Mouse (Mus musculus) embryonic facial prominence, embryonic 11.5 days (tissue): Measurements from ENCODE around the gene Dvl3. TPM values are rescaled to one million over a fixed set of nuclear protein-coding genes. Genes with fewer than 3 reads are reported as not detected.
A peak's percentile ranks its signal among the peaks of the same experiment; 100 is the strongest.
"Not testable (repeated sequence)": the region's sequence is repeated elsewhere in the genome, so short reads cannot be mapped to it uniquely, and the experiment has no call there.

ENCODE experiments used
- ATAC-seq: fragments of 200-750 bp; cut with Nextera tagmentation; replicated peaks from 2 replicates; pipeline ENCODE4 v1.8.0; 2017; ENCODE audit warnings: low read depth; ENCODE audit not compliant: insufficient number of reproducible peaks, low FRiP score, low TSS enrichment
- DNase-seq: peaks from one replicate; pipeline ENCODE4 v3.0.0-alpha.2; 2015; ENCODE audit warnings: low spot score
- H3K27ac ChIP-seq: fragments of 300-500 bp; sonication (generic); replicated peaks from 2 replicates; pipeline ENCODE4 v1.5.1; 2014; ENCODE audit warnings: mild to moderate bottlenecking, low read depth, low read length, control low read depth
- H3K27me3 ChIP-seq: fragments of 300-500 bp; sonication (generic); 2 replicates; pipeline ENCODE4 v1.6.1; 2014; ENCODE audit warnings: mild to moderate bottlenecking, low read length, moderate library complexity, mixed read lengths; ENCODE audit not compliant: control insufficient read depth, insufficient read depth
- H3K36me3 ChIP-seq: fragments of 300-500 bp; sonication (generic); replicated peaks from 2 replicates; pipeline ENCODE4 v1.6.1; 2014; ENCODE audit warnings: low read depth, mild to moderate bottlenecking, low read length, moderate library complexity, mixed read lengths; ENCODE audit not compliant: control insufficient read depth, insufficient read depth
- H3K4me1 ChIP-seq: fragments of 300-500 bp; sonication (generic); 2 replicates; pipeline ENCODE4 v1.6.1; 2014; ENCODE audit warnings: low read length, mixed read lengths; ENCODE audit not compliant: control insufficient read depth, insufficient read depth
- H3K4me2 ChIP-seq: fragments of 300-500 bp; sonication (generic); 2 replicates; pipeline ENCODE4 v1.6.1; 2014; ENCODE audit warnings: low read depth, mild to moderate bottlenecking, control low read depth, low read length, moderate library complexity
- H3K4me3 ChIP-seq: fragments of 300-500 bp; sonication (generic); 2 replicates; pipeline ENCODE4 v1.5.1; 2014; ENCODE audit warnings: low read depth, low read length, control low read depth
- H3K9ac ChIP-seq: fragments of 300-500 bp; sonication (generic); replicated peaks from 2 replicates; pipeline ENCODE4 v1.6.1; 2014; ENCODE audit warnings: mild to moderate bottlenecking, control low read depth, low read length
- H3K9me3 ChIP-seq: fragments of 300-500 bp; sonication (generic); replicated peaks from 2 replicates; pipeline ENCODE4 v1.6.1; 2016; ENCODE audit warnings: mild to moderate bottlenecking, low read length, inconsistent platforms, mixed read lengths; ENCODE audit not compliant: control insufficient read depth
- WGBS: fragments of 180-500 bp; shearing (Covaris S2); extraction: QIAGEN DNeasy Blood & Tissue Kit; methylation state at CpG from one replicate; pipeline ENCODE4 v1.1.7; 2014; 5-methylcytosine and 5-hydroxymethylcytosine counted together
- polyA plus RNA-seq: library from polyadenylated mRNA; unstranded; fragments of >200 nt; fragmentation: Nextera tagmentation; extraction: Ambion mirVana; gene quantifications from 2 replicates; pipeline ENCODE4 v1.2.1, GENCODE M21; 2014

Dvl3 gene
- polyA plus RNA-seq, 1 experiment from 2014 or later, result 37.1 TPM

DNA sequence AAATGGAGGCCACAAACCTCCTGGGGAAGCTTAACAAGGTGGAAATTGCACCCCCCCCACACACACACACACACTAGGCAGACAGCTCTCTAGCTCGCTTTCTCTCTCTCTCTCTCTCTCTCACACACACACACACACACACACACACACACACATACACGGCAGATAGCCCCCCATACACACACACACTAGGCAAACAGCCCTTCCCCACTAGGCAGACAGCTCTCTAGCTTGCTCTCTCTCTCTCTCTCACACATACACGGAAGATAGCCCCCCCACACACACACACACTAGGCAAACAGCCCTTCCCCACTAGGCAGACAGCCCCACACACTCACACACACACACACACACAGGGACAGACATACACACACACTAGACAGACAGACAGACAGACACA, 39.5 kb upstream of the Dvl3 start:
- Histone ChIP-seq H3K4me3 (no peak overlapping the region), H3K9me3 (no peaks in the 10 kb centered on the region), H3K4me2 (no peak overlapping the region), H3K4me1 (no peaks in the 10 kb centered on the region), H3K27ac (no peak overlapping the region), H3K27me3 (no peaks in the 10 kb centered on the region), H3K9ac (no peak overlapping the region), H3K36me3 (no peaks in the 10 kb centered on the region)
- ATAC-seq (no peak), DNase-seq (no peak)
- 45% methylated on average over 3 of the region's 3 CpGs for WGBS

- H3K4me3 ChIP-seq, result no peak overlapping the region
- ATAC-seq (no peak), DNase-seq (peak; percentile 5)
- H3K27me3 ChIP-seq, result no peaks in the 10 kb centered on the region
- no peak overlapping the region for H3K9ac ChIP-seq
- no peaks in the 10 kb centered on the region for H3K36me3 ChIP-seq
- 58% methylated on average over 2 of the region's 2 CpGs for WGBS
- H3K27ac ChIP-seq, result no peak overlapping the region
- H3K4me2 ChIP-seq, result no peak overlapping the region
- H3K4me1 ChIP-seq, result no peaks in the 10 kb centered on the region
- no peaks in the 10 kb centered on the region for H3K9me3 ChIP-seq
Measured at GRCm38 (mm10) chr16:20478504-20478903, 38.3 kb upstream of the Dvl3 start.

DNA sequence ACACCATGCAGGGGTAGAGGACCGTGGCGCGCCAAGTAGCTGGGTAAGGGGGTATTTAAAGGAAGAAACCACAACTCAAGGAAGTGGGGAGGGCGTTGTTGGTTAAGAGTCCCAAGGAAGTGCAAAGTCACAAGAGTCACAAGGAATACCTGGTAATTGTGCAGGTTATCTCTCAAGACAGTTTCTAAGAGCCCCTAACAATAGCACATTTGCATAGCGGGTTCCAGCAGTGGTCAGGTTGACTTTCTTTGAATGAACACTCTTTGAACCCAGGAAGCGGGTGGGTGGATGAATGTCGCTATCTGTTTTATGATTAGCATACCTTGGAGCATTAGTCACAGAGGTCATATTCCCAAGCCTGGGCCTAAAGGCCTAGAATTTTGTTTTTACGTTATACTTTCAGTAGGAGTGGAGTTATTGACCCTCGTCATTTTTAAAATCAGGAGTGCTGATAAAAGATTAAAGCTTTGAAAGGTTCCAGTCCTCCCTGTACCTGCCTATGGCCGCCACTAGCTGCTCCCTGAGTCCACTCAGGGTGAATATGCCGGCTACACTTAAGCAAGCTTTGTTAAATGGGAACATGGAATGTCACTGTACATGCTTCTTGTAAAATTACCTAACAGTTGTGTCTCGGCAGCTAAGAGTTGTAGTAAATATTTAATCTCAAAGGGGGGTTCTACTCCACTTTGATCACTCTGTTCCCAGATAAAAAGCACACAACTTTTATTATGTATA, 37.6 kb upstream of the Dvl3 start:
- H3K9me3 ChIP-seq, H3K27ac ChIP-seq, ATAC-seq, H3K27me3 ChIP-seq, DNase-seq, H3K4me3 ChIP-seq, H3K4me2 ChIP-seq, H3K9ac ChIP-seq, H3K36me3 ChIP-seq, H3K4me1 ChIP-seq: not testable (repeated sequence)
- 91% methylated on average over 12 of the region's 12 CpGs for WGBS

- DNase-seq (peak; percentile 32), ATAC-seq (no peak)
- Histone ChIP-seq H3K9me3 (no peaks in the 10 kb centered on the region), H3K4me2 (no peak overlapping the region), H3K4me3 (no peak overlapping the region), H3K4me1 (no peaks in the 10 kb centered on the region), H3K36me3 (no peaks in the 10 kb centered on the region), H3K27ac (no peak overlapping the region), H3K27me3 (no peaks in the 10 kb centered on the region), H3K9ac (no peak overlapping the region)
- WGBS, result 35% methylated on average over 3 of the region's 3 CpGs
Measured at GRCm38 (mm10) chr16:20480115-20480514, 36.7 kb upstream of the Dvl3 start.

GRCm38 (mm10) chr16:20481746-20482145, 35.0 kb upstream of the Dvl3 start:
- WGBS, result 59% methylated on average over 2 of the region's 2 CpGs
- Histone ChIP-seq H3K4me2 (no peak overlapping the region), H3K27me3 (no peaks in the 10 kb centered on the region), H3K4me1 (no peaks in the 10 kb centered on the region), H3K27ac (no peak overlapping the region), H3K9me3 (no peaks in the 10 kb centered on the region), H3K4me3 (no peak overlapping the region), H3K36me3 (no peaks in the 10 kb centered on the region), H3K9ac (no peak overlapping the region)
- ATAC-seq (no peak), DNase-seq (peak; percentile 8)

- WGBS, result 89% methylated on average over 6 of the region's 7 CpGs
- not testable (repeated sequence) for H3K9me3 ChIP-seq, H3K27me3 ChIP-seq, ATAC-seq, DNase-seq, H3K4me2 ChIP-seq, H3K9ac ChIP-seq, H3K36me3 ChIP-seq, H3K4me1 ChIP-seq, H3K4me3 ChIP-seq, H3K27ac ChIP-seq
Measured at GRCm38 (mm10) chr16:20483716-20484115, 33.1 kb upstream of the Dvl3 start.

DNA sequence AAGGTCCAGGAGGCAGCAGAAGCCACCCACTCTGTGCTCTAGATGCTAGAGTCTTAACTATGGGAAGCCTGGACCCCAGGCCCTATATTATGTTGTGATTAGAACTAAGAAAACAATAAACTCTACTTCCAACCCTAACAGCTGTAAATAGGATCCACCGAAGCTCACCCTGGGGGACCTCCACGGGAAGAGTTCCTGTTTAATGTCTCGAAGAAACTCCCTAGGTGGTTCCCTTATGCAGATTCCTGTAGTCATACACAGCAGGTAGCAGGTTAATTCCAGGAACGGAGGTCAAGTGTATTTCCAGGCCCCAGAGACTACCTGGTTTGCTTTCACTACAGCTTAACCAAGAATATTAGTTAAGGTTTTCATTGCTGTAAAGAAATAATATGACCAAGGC, 31.7 kb upstream of the Dvl3 start:
- Histone ChIP-seq H3K9ac (no peak overlapping the region), H3K4me3 (no peak overlapping the region), H3K4me2 (no peak overlapping the region), H3K27me3 (no peaks in the 10 kb centered on the region), H3K36me3 (no peaks in the 10 kb centered on the region), H3K4me1 (no peaks in the 10 kb centered on the region), H3K27ac (no peak overlapping the region), H3K9me3 (no peaks in the 10 kb centered on the region)
- ATAC-seq (no peak), DNase-seq (no peak)
- 41% methylated on average over 4 of the region's 4 CpGs for WGBS

- ATAC-seq (no peak), DNase-seq (no peak)
- Histone ChIP-seq H3K36me3 (no peaks in the 10 kb centered on the region), H3K4me3 (no peak overlapping the region), H3K4me2 (no peak overlapping the region), H3K9me3 (no peaks in the 10 kb centered on the region), H3K27me3 (no peaks in the 10 kb centered on the region), H3K4me1 (no peaks in the 10 kb centered on the region), H3K9ac (no peak overlapping the region), H3K27ac (no peak overlapping the region)
- 69% methylated on average over 3 of the region's 3 CpGs for WGBS
Measured at GRCm38 (mm10) chr16:20486048-20486447, 30.7 kb upstream of the Dvl3 start.
